Mouse (Mus musculus) adrenal gland, postnatal 36 days (tissue): ENCODE results near the gene Qpctl. TPM values are rescaled to one million over a fixed set of nuclear protein-coding genes. Genes with fewer than 3 reads are reported as not detected.
"Not testable (repeated sequence)": the region's sequence is repeated elsewhere in the genome, so short reads cannot be mapped to it uniquely, and the experiment has no call there.

Source experiments
- DNase-seq, 2 experiments: peaks; one replicate each; pipeline ENCODE4 v3.0.0; 2021; ENCODE audit warnings: mixed read lengths in 1 of 2
- total RNA-seq, 2 experiments: library from RNA; stranded (reverse); gene quantifications; 2 replicates each; pipeline ENCODE4 v1.2.3; 2021

The Qpctl gene
- total RNA-seq, 2 experiments from 2014 or later, result 17.4 to 18.8 TPM

DNA sequence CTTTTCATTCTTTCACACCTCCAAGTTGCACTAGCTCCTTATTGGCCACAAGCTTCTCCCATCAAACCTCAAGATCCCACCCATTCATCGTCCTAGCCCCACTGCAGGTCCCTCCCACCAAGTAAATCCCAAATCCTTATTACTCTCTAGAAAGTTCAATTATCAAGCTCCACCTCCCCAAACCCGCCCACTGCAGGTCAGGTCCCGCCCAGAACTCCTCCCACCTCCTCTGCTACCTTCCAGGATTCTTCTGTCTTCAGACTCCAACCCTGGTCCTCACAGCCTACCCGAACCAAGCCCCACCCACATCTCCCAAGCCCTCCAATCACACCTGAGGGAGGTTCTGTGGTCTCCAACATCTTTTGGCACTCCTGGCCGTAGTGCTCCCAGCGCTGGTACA lies 15.1 kb upstream of the Qpctl start:
- no peak for DNase-seq

DNA sequence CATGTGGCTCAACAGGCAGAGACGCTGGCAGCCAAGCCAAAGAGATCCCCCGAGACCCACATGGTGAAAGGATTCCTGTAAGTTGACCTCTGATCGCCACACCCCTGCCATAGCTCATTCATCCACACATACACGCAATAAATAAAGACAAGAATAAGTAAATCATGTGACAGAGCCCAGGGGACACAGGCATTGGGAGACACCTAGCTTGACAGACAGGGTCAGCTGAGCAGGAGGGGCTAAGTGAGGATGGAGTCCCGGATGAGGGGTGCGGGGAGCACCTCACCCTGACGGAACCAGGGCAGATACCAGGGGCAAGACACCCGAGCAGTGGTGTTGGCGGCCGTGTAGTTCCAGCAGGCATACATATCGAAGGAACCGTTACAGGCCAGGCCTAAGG lies 14.7 kb upstream of the Qpctl start:
- no peak for DNase-seq

DNA sequence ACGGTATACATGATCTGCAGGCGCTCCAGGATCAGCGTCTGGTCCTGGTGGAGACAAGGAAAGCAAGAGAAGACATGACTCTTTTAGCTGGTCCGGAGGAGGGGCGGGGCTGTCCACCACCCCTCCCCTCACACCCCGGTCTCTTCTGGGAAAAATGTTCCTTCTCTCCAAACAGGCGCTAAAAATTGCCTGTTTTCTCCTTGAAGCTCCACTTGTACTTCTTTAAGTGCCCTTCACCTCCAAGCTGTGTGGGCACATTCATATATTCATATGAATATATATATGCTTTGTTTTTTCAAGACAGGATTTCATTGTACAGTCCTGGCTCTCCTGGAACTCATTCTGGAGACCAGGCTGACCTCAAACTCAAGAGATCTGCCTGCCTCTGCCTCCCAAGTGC lies 13.8 kb upstream of the Qpctl start:
- no peak for DNase-seq

DNA sequence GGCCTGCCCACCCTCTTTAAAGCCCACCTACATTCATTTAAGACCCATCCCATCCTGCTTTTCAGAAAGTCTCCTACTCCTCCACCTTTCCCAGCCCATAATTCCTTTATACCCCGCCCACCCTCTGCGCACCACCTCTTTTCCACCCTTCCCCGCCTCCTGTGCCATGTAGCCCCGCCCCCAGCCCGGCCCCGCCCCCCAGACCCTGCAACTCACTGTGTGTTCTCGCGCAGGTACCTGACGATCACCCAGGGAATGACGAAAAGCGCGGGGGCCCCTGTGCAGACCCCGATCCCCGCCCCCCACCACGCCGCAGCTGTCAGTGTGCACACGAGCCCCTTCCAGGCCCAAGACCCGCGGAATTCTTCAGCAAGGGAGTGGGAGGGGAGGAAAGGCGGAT lies 11.0 kb upstream of the Qpctl start:
- no peak for DNase-seq

GRCm38 (mm10) chr7:19159411-19159810 lies 10.3 kb upstream of the Qpctl start:
- no peak for DNase-seq

GRCm38 (mm10) chr7:19158601-19159000 lies 9.5 kb upstream of the Qpctl start:
- no peak for DNase-seq

GRCm38 (mm10) chr7:19157160-19157800 lies 8.2 kb upstream of the Qpctl start:
- peak; percentile 93 to 95 for DNase-seq

- peak; percentile 66 to 68 for DNase-seq
Measured at GRCm38 (mm10) chr7:19155825-19156475, 6.9 kb upstream of the Qpctl start.

- no peak for DNase-seq
Measured at GRCm38 (mm10) chr7:19154796-19155195, 5.7 kb upstream of the Qpctl start.

DNA sequence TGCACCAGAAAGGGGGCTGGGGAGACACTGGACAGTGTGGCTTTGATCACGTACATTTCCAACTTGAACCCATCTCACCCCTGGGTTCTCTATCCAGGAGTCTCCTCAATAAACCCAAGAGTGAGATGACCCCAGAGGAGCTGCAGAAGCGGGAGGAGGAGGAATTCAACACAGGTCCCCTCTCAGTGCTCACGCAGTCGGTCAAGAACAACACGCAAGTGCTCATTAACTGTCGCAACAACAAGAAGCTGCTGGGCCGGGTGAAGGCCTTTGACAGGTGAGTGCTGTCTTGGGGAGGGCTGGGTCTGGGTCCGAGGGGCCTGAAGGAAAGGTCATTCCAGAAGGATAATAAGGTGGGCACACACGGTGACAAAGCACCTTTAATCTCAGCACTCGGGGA lies 2.0 kb upstream of the Qpctl start:
- DNase-seq, result not testable (repeated sequence)

DNA sequence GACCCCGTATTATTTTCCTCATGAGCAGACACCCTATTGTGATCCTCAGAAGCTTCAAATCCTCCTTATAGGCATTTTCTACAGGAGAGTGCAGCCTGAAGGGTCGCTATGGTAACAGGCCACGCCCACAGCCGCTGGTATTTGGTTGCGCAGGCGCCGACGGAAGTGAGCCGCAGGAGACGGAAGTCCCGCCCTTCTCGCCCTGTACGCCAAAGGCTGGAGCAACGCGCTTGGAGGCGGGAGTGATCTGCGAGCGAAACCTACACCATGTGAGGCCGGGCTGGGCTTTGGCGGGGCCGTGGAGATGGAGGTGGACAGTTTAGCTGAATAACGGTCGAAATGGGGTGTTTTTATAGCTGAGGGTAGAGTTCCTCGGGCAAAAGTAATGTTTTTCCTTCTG lies 535 bp upstream of the Qpctl start, which contains the start of gene Snrpd2:
Gene Snrpd2 (plus strand): TSS at position 97 of the 400 bp plus-strand sequence.
- DNase-seq, result peak; percentile 96 to 97

DNA sequence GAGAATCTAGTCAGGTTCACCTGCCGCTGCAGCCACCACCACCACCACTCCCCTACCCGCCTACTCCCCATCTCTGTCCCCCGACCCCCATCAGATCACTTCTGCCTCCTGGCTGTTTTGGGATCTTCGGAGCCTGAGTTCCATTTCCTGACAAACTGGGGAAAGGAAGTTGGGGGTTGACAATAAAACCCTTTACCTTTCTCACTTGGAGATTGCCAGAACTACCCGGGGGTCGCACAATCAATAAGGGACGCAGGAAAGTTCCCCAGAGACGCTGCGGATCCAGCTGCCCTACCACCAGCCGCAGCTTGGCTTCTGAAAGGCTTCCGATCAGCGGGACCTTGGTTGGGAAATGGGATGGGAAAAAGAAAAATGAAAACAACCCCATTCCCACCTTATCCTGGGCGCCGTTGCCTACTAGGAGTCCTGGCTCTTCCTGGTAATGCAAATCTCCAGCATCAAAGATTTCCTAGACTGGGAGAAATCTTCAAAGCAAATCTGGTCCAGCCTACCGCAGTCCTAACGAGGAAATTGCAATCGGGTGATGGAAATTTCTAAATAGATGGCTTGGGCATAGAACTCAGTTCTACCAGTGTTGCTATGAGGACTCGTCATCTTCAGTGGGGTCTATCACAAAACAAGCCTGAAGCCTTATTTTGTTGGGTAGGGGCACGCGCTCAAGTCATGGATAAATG lies 764 bp downstream of the Qpctl start:
- no peak for DNase-seq

GRCm38 (mm10) chr7:19147497-19148045 lies 1.5 kb downstream of the Qpctl start:
- DNase-seq, result no peak

DNA sequence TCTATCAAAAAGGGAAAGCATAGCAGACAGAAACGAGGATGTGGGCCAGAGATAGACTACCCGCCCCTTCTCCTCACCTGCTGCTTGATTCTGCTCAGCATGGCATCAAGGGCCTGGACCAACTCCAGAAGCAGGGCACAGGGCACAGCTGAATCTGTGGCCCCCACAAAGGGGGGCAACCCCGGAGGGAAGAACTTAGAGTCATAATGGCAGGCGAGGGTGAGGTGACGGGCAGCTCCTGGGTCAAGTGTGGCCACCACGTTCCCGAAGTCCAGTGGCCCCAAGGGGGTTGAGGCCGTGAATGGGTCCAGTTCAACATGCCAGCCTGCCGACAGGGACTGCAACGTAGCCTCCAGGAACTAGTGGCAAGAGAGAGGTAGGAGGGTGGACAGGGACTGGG lies 2.3 kb downstream of the Qpctl start:
- no peak for DNase-seq

DNA sequence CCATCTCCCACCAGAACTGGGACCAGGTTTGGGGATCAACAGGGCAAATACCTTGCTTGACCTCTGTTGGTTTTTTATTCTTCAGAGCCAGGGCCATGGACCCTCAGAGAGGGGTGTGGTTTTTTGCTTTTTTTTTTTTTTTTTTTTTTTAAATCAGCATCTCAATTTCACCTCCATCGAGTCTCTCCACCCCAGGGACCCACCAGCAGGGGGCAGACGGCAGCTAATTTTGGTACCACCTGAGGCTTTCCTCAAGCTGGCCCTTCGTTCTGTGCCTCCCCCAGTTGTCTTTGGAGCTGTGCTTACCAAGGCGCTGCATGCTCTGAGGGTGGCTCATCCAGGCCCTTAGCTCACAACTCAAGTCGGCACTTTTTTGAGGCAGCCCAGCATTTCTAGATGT lies 11.7 kb downstream of the Qpctl start:
- DNase-seq, result peak; percentile 65 to 80

DNA sequence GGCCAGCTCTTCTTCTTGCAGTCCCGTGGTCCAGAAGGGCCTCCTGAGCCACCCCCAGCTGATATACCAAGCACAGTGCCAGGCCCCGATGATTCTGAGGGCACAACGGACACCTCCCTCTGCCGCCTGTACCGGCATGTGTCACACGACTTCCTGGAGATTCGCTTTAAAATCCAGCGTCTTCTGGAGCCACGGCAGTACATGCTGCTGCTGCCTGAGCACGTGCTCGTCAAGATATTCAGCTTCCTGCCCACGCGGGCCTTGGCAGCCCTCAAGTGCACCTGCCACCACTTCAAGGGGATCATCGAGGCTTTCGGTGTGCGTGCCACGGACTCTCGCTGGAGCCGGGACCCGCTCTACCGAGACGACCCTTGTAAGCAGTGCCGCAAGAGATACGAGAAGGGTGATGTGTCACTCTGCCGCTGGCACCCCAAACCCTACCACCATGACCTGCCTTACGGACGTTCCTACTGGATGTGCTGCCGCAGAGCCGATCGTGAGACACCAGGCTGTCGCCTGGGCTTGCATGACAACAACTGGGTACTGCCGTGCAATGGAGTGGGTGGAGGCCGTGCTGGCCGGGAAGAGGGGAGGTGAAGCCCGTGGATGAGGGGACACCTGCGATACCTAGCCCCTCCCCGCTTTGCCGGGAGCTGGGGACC lies 12.3 kb downstream of the Qpctl start:
- DNase-seq, result no peak

GRCm38 (mm10) chr7:19136168-19136567 lies 12.9 kb downstream of the Qpctl start:
- DNase-seq, result no peak

DNA sequence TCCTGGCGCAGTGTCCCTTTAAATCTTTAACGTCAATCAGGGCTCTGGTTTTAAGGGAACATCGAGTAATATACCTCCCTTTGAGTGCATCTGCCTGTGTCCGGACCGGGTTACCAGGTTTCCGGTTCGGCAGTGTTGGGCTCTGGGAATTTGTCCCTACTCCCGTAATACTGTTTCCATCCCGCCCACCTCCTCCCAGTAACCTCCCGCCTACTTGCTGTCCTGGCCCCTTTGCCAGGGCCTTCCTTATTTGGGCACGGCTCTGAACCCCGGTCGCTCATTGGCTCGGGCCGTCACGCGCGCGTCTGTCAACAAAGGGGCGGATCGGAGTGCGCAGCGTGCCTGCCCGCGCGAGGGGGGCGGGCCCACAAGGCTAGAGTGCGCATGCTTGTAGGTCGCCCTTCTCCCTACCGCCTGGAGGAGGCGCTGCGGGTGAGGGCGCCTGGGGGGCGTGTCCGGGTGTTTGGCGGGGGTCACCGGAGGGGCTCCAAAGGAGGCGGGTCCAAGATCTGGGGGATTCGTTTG lies 17.7 kb downstream of the Qpctl start:
- DNase-seq, result peak; percentile 98

GRCm38 (mm10) chr7:19130657-19131056 lies 18.4 kb downstream of the Qpctl start:
- DNase-seq, result peak in 1 of 2 experiments; percentile 39

DNA sequence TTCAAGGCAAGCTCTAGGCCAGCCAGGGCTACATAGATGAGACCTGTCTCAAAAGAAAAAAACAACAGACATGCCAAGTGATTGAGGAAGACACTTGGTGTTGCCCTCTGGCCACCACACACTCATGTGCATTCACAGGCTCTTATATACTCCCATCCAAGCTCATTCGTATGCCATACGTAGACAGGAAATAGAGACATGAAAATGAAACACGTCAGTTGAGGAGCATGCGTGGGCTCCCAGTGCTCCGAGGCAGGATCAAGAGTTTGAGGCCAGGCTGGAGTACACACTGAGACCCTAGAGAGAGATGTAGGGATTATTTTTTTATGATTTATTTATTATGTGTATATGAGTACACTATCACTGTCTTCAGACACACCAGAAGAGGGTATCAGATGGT lies 19.7 kb downstream of the Qpctl start:
- DNase-seq, result no peak

GRCm38 (mm10) chr7:19127744-19128143 lies 21.3 kb downstream of the Qpctl start:
- no peak for DNase-seq

DNA sequence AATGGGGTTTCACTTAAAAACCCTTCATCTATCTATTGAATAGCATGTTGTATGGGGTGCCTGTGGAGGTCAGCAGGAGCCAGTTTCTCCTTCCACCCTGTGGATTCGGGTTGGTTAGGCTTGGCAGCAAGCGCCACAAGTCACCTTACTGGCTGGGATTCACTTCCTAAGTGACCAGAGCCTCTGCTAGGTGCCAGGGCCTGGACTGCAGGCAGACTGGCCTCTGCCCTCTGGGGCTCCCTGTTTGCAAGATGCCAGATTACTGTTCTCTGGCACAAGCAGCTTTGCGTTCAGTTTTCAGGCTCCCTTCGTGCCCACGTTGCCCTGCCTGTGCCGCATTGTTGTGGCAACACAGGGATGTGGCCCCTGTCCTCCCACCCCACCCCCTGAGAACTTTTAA lies 24.4 kb downstream of the Qpctl start:
- DNase-seq, result no peak
